Mouse (Mus musculus) hindbrain, embryonic 12.5 days (tissue): ENCODE results near the gene Lcn6. TPM values are rescaled to one million over a fixed set of nuclear protein-coding genes. Genes with fewer than 3 reads are reported as not detected.
"Not testable (repeated sequence)": the region's sequence is repeated elsewhere in the genome, so short reads cannot be mapped to it uniquely, and the experiment has no call there.

Experiments
- ATAC-seq: fragments of 200-750 bp; cut with Nextera tagmentation; 2 replicates; pipeline ENCODE4 v1.8.0; 2017; ENCODE audit warnings: moderate TSS enrichment; ENCODE audit not compliant: low FRiP score
- H3K27ac ChIP-seq: fragments of 300-500 bp; sonication (generic); 2 replicates; pipeline ENCODE4 v1.5.1; 2016; ENCODE audit warnings: mild to moderate bottlenecking
- H3K27me3 ChIP-seq: fragments of 300-500 bp; sonication (generic); 2 replicates; pipeline ENCODE4 v1.6.1; 2016; ENCODE audit warnings: mild to moderate bottlenecking
- H3K36me3 ChIP-seq: fragments of 300-500 bp; sonication (generic); 2 replicates; pipeline ENCODE4 v1.6.1; 2016; ENCODE audit warnings: mild to moderate bottlenecking
- H3K4me1 ChIP-seq: fragments of 300-500 bp; sonication (generic); 2 replicates; pipeline ENCODE4 v1.6.1; 2016
- H3K4me2 ChIP-seq: fragments of 300-500 bp; sonication (generic); replicated peaks from 2 replicates; pipeline ENCODE4 v1.6.1; 2016; ENCODE audit warnings: mild to moderate bottlenecking
- H3K4me3 ChIP-seq: fragments of 300-500 bp; sonication (generic); 2 replicates; pipeline ENCODE4 v1.5.1; 2016; ENCODE audit warnings: mild to moderate bottlenecking
- H3K9ac ChIP-seq: fragments of 300-500 bp; sonication (generic); 2 replicates; pipeline ENCODE4 v1.6.1; 2016; ENCODE audit warnings: mild to moderate bottlenecking, moderate library complexity
- H3K9me3 ChIP-seq: fragments of 300-500 bp; sonication (generic); replicated peaks from 2 replicates; pipeline ENCODE4 v1.6.1; 2016; ENCODE audit warnings: mild to moderate bottlenecking
- WGBS: fragments of 180-500 bp; shearing (Covaris S2); methylation state at CpG from one replicate; pipeline ENCODE4 v1.1.7; 2016; 5-methylcytosine and 5-hydroxymethylcytosine counted together
- polyA plus RNA-seq: library from polyadenylated mRNA; unstranded; fragments of >200 nt; fragmentation: Nextera tagmentation; extraction: Ambion mirVana; gene quantifications from 2 replicates; pipeline ENCODE4 v1.2.1, GENCODE M21; 2016

Lcn6 gene
- polyA plus RNA-seq, 1 experiment from 2014 or later: not detected

DNA sequence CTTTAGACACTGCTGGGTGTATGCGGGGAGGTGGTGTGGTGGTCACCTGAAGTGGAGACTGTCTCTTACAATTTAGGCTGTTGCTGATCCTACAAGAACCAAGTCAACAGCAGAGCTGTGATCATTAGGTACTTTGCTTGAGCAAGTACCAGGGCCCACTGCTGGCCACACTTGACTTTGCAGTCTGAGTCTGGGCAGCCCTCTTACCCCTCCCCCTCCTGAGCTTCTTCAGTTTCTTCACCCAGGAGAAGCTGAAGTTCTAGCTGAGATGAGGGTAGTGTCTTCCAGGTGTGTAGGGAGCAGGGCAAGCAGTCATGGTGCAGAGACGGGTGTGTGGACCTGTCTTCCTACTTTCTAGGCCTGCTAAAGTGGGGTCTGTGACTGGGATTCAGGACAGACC is 31.5 kb downstream of the Lcn6 start:
- Histone ChIP-seq H3K4me3 (no peak overlapping the region), H3K4me1 (peaks cover 14% of the 10 kb centered on the region), H3K36me3 (0 out of 2 replicates have a peak, but pooled peaks cover 3% of the 10 kb centered on the region), H3K4me2 (peak overlapping the region; percentile 62), H3K9me3 (no peaks in the 10 kb centered on the region), H3K9ac (no peak overlapping the region), H3K27ac (no peak overlapping the region), H3K27me3 (no peaks in the 10 kb centered on the region; the same call in 1 of the 2 replicates)
- ATAC-seq: no peak
- WGBS: 82% methylated on average over 2 of the region's 2 CpGs

DNA sequence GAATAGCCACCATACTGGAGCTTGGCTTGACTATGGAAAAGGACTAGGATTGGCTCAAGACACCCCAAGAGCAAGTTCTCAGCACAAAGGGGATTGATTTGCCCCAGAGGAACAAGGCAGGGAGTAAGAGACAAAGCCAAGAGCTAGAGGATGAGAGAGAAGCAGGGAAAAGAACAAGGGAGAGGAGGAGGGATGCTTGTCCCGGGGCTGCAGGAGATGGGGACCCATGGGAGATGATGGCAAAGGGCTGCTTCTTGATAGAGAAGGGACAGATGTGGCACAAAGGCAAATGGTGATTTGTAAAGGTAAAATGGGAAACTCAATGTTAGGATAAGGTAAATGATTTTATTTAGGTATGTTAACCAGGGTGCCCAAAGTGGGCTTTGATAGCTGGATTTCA is 32.5 kb downstream of the Lcn6 start:
- WGBS: 96% methylated on average over 1 of the region's 1 CpGs
- H3K4me3 ChIP-seq, H3K36me3 ChIP-seq, ATAC-seq, H3K9me3 ChIP-seq, H3K4me2 ChIP-seq, H3K27me3 ChIP-seq, H3K9ac ChIP-seq, H3K27ac ChIP-seq: not testable (repeated sequence)
- peaks cover 14% of the 10 kb centered on the region for H3K4me1 ChIP-seq

DNA sequence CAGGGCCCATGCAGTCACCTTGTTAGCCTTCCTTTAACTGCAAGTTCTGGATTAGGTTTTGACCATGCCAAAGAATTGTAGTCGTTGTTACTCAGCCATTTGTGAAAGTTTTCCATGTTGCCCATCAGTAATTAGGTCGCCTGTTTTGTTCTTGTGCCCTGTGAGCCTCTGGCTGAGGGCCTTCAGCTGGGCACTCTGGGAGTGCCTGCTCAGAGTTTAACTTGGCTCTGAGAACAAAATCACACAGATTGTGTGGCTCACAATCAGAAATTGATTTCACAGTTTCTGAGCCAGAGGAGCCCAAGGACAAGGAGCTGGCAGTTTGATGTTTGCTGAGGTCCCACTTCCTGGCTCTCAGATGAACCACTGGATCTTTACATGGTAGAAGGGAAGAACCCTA is 33.2 kb downstream of the Lcn6 start:
- H3K9ac ChIP-seq, H3K27me3 ChIP-seq, H3K4me2 ChIP-seq, ATAC-seq, H3K4me3 ChIP-seq, H3K36me3 ChIP-seq, H3K9me3 ChIP-seq, H3K27ac ChIP-seq: not testable (repeated sequence)
- WGBS: 80% methylated on average over 2 of the region's 2 CpGs
- H3K4me1 ChIP-seq: peaks cover 14% of the 10 kb centered on the region

- peaks cover 14% of the 10 kb centered on the region for H3K4me1 ChIP-seq
- H3K4me2 ChIP-seq, ATAC-seq, H3K4me3 ChIP-seq, H3K36me3 ChIP-seq, H3K27me3 ChIP-seq, H3K9ac ChIP-seq, H3K27ac ChIP-seq, H3K9me3 ChIP-seq: not testable (repeated sequence)
- 31% methylated on average over 3 of the region's 3 CpGs for WGBS
These were observed 35.1 kb downstream of the Lcn6 start for GRCm38 (mm10) chr2:25711641-25712040.

- no peaks in the 10 kb centered on the region for H3K4me1 ChIP-seq
- H3K9me3 ChIP-seq: no peaks in the 10 kb centered on the region
- H3K27ac ChIP-seq: no peak overlapping the region
- H3K36me3 ChIP-seq: no peaks in the 10 kb centered on the region
- no peak overlapping the region for H3K9ac ChIP-seq
- H3K27me3 ChIP-seq: no peaks in the 10 kb centered on the region
- H3K4me3 ChIP-seq: no peak overlapping the region
- no peak for ATAC-seq
- H3K4me2 ChIP-seq: no peak overlapping the region
These were observed 40.6 kb downstream of the Lcn6 start for GRCm38 (mm10) chr2:25717222-25717621.

Other genes starting within 250 kb of the Lcn6 start
- 10.1 and 10.6 TPM in 2 replicates for gene Abca2, start 248.1 kb upstream of the Lcn6 start, polyA plus RNA-seq
- 2.3 and 2.4 TPM in 2 replicates for gene Clic3, start 219.9 kb upstream of the Lcn6 start, polyA plus RNA-seq
- gene Paxx, start 215.7 kb upstream of the Lcn6 start, polyA plus RNA-seq: 41.6 and 49.4 TPM in 2 replicates
- gene Ptgds, start 206.7 kb upstream of the Lcn6 start, polyA plus RNA-seq: 2.8 and 3.0 TPM in 2 replicates
- gene Lcn12, start 182.9 kb upstream of the Lcn6 start, polyA plus RNA-seq: not detected in 2 replicates
- gene Fbxw5, start 176.0 kb upstream of the Lcn6 start, polyA plus RNA-seq: 106 and 116 TPM in 2 replicates
- gene C8g, start 175.1 kb upstream of the Lcn6 start, polyA plus RNA-seq: 4.8 and 6.0 TPM in 2 replicates
- gene Traf2, start 129.8 kb upstream of the Lcn6 start, polyA plus RNA-seq: 25.7 and 29.6 TPM in 2 replicates
- 377 TPM in 2 replicates for gene Edf1, start 118.9 kb upstream of the Lcn6 start, polyA plus RNA-seq
- 4.7 and 6.7 TPM in 2 replicates for gene Mamdc4, start 101.9 kb upstream of the Lcn6 start, polyA plus RNA-seq
- gene Phpt1, start 101.6 kb upstream of the Lcn6 start, polyA plus RNA-seq: 131 and 162 TPM in 2 replicates
- gene Ajm1, start 95.0 kb upstream of the Lcn6 start, polyA plus RNA-seq: 2.4 and 3.1 TPM in 2 replicates
- gene Rabl6, start 68.3 kb upstream of the Lcn6 start, polyA plus RNA-seq: 70.0 and 72.3 TPM in 2 replicates
- 0.25 and 0.32 TPM in 2 replicates for gene Ccdc183, start 59.1 kb upstream of the Lcn6 start, polyA plus RNA-seq
- gene Tmem141, start 54.8 kb upstream of the Lcn6 start, polyA plus RNA-seq: 21.7 and 23.4 TPM in 2 replicates
- 0.96 and 1.3 TPM in 2 replicates for gene Fcna, start 48.8 kb upstream of the Lcn6 start, polyA plus RNA-seq
- gene Lcn8, start 23.7 kb upstream of the Lcn6 start, polyA plus RNA-seq: not detected in 2 replicates
- gene Lcn5, start 18.8 kb upstream of the Lcn6 start, polyA plus RNA-seq: not detected in 2 replicates
- gene Lcn10, start 5.9 kb downstream of the Lcn6 start, polyA plus RNA-seq: not detected in 2 replicates
- gene Obp2a, start 23.3 kb downstream of the Lcn6 start, polyA plus RNA-seq: not detected in 2 replicates
- 97.8 and 98.7 TPM in 2 replicates for gene Bmyc, start 30.0 kb downstream of the Lcn6 start, polyA plus RNA-seq
- gene Obp2b, start 60.2 kb downstream of the Lcn6 start, polyA plus RNA-seq: not detected in 2 replicates
- gene Lcn3, start 88.8 kb downstream of the Lcn6 start, polyA plus RNA-seq: not detected in 2 replicates
- not detected in 2 replicates for gene Lcn11, start 100.2 kb downstream of the Lcn6 start, polyA plus RNA-seq
- gene Gm13539, start 105.5 kb downstream of the Lcn6 start, polyA plus RNA-seq: not detected in 2 replicates
- gene Glt6d1, start 139.1 kb downstream of the Lcn6 start, polyA plus RNA-seq: not detected in 2 replicates
- gene Lcn9, start 146.4 kb downstream of the Lcn6 start, polyA plus RNA-seq: not detected in 2 replicates
- not detected in 2 replicates for gene Sohlh1, start 170.5 kb downstream of the Lcn6 start, polyA plus RNA-seq
- 2.9 and 4.6 TPM in 2 replicates for gene Kcnt1, start 186.9 kb downstream of the Lcn6 start, polyA plus RNA-seq